Mouse (Mus musculus): ENCODE measurements around the gene Fkrp.

DNA sequence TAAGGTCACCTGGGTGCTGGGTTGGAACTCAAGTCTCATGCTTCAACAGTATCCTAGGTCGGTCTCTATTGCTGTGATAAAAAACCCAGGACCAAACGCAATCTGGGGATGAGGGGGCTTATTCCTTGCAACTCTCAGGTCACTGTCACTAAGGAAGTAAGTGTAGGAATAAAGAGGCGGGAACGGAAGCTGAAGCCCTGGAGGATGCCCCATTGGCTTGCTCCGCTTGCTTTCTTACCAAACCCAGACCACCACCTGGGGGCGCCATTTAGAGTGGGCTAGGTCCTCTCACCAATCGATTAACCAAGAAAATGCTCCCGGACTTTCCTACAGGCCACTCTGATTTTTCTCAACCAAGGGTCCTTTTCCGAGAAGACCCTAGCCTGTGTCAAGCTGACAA, 8.6 kb downstream of the Fkrp start:
- TF ChIP-seq CTCF (IDR thresholded peaks at IDR 0.05; ENCODE audit: low read depth, low read length) (peak; percentile 52; the same call in 1 of the 2 replicates), POLR2A (IDR thresholded peaks at IDR 0.05; ENCODE audit: borderline replicate concordance, low read depth, low read length) (no peak)

Data from bone marrow macrophage, adult 2 months (primary cell).